Mouse (Mus musculus): Measurements from ENCODE around the gene Prss46. TPM values are rescaled to one million over a fixed set of nuclear protein-coding genes. Genes with fewer than 3 reads are reported as not detected.

The Prss46 gene
- total RNA-seq, 1 experiment: 2.8 TPM

DNA sequence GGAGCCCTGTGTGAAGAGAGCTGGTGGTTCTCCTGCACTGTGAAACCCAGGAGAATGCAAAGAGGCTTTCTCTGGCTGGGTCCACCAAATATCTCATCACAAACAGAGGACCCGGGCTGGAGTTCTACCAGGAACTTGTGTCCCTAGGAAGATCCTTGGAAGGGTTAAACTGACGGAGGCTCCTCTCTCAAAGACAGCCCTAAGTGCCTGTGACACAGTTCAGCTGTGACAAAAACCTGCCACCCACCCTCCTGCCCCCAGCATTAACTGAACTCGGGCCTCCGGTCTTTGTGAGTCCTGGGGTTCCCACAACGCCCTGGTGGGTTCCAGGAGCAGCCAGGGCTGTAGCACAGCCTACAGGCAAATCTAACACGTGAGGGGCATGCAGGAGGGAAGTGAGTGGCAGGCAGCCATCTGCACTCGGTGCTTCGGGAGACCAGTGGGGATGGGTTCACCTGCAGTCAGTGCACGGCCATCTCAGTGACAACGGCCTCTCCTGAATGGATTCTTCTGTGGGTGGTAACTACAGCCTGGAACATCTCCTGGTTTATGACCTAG, 55.2 kb downstream of the Prss46 start:
- peaks cover 0 to 8% of the 10 kb centered on the region in 2 experiments; a peak in 1 of 4 replicates for H3K4me1 ChIP-seq (ENCODE audit: control insufficient read depth in 2 of 2, insufficient read depth in 2 of 2, low read length in 2 of 2, poor library complexity in 1 of 2)
- TF ChIP-seq ZNF384 (IDR thresholded peaks at IDR 0.05; ENCODE audit: low read depth, low read length) (no peak), HCFC1 (IDR thresholded peaks at IDR 0.05; ENCODE audit: borderline replicate concordance, insufficient read depth, low read length) (no peak), ZC3H11A (IDR thresholded peaks at IDR 0.05; ENCODE audit: borderline replicate concordance, low read depth, low read length) (no peak), MAFK (IDR thresholded peaks at IDR 0.05; ENCODE audit: insufficient read depth, low read depth, low read length) (no peak), CHD2 (IDR thresholded peaks at IDR 0.05; ENCODE audit: low read depth, low read length) (no peak)
- no peaks in the 10 kb centered on the region for H3K9me3 ChIP-seq (ENCODE audit: control insufficient read depth, insufficient read depth, low read depth, low read length)
- no peak overlapping the region for H3K9ac ChIP-seq (ENCODE audit: insufficient read depth, low read depth, low read length, poor library complexity, severe bottlenecking)
- DNase-seq (ENCODE audit: low read depth, low spot score): no peak
- peaks cover 18% of the 10 kb centered on the region; the same call in 1 of the 2 replicates for H3K36me3 ChIP-seq (ENCODE audit: control insufficient read depth, insufficient read depth, low read length, poor library complexity, severe bottlenecking)
- H3K4me3 ChIP-seq (ENCODE audit: insufficient read depth in 1 of 2, low read depth in 1 of 2, low read length in 2 of 2, poor library complexity in 1 of 2, severe bottlenecking in 1 of 2): no peak overlapping the region
- in situ Hi-C loops (cut with MboI; ENCODE audit: low sequenced_read_pairs in 2 of 2, unreplicated experiment in 2 of 2): no loop called here
- H3K27ac ChIP-seq (ENCODE audit: insufficient read depth, low read depth, low read length, poor library complexity, severe bottlenecking): no peak overlapping the region

DNA sequence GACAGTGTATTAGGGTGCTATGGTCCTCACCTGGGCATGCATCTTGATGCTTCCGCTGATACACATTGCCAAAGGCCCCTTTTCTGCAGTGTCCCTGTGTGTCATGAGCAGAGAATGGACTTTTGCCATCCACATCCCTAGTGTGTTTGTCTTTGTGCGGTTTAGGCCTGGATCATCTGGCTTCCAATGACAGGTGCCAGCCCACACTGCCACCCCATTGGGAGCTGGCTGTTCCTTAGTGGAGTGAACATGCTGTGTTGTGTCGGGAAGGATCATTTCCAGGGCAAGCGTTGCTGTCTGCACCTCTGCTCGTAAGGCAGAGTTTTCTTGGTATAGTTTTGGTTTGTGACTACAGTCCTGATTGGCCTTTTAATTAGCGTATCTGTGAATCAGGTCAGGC, 56.9 kb downstream of the Prss46 start:
- H3K4me1 ChIP-seq (ENCODE audit: control insufficient read depth in 2 of 2, insufficient read depth in 2 of 2, low read length in 2 of 2, poor library complexity in 1 of 2): peaks cover 0 to 2% of the 10 kb centered on the region in 2 experiments; a peak in 1 of 4 replicates
- no peak overlapping the region for H3K9ac ChIP-seq (ENCODE audit: insufficient read depth, low read depth, low read length, poor library complexity, severe bottlenecking)
- in situ Hi-C loops (cut with MboI; ENCODE audit: low sequenced_read_pairs in 2 of 2, unreplicated experiment in 2 of 2): no loop called here

DNA sequence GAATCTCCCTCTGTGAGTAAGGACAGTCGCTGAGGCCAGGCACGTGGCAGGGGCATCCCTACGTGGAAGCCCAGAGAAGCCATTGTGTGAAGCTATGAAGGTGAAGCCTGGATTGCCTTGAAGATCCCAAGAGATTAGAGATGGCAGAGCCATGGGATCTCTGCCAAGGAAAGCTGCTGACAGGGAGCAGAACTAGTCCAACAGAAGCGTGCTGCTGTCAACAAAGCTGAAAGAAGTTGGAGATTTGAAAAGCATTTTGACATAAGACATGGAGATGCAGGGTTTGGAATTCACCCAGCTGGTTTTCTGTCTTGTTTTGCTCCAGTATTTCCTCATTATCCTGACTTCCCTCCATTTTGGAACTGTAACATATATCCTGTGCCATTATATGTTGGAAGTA, 58.0 kb downstream of the Prss46 start:
- H3K27ac ChIP-seq (ENCODE audit: insufficient read depth, low read depth, low read length, poor library complexity, severe bottlenecking): no peak overlapping the region
- no peak for TF ChIP-seq ZNF384 (IDR thresholded peaks at IDR 0.05; ENCODE audit: low read depth, low read length)
- no peak for TF ChIP-seq CHD2 (IDR thresholded peaks at IDR 0.05; ENCODE audit: low read depth, low read length)
- TF ChIP-seq HCFC1 (IDR thresholded peaks at IDR 0.05; ENCODE audit: borderline replicate concordance, insufficient read depth, low read length): no peak
- TF ChIP-seq MAFK (IDR thresholded peaks at IDR 0.05; ENCODE audit: insufficient read depth, low read depth, low read length): no peak
- TF ChIP-seq ZC3H11A (IDR thresholded peaks at IDR 0.05; ENCODE audit: borderline replicate concordance, low read depth, low read length): no peak
- H3K36me3 ChIP-seq (ENCODE audit: control insufficient read depth, insufficient read depth, low read length, poor library complexity, severe bottlenecking): peaks cover 18% of the 10 kb centered on the region; the same call in 1 of the 2 replicates
- in situ Hi-C loops (cut with MboI; ENCODE audit: low sequenced_read_pairs in 2 of 2, unreplicated experiment in 2 of 2): no loop called here
- no peak overlapping the region for H3K4me3 ChIP-seq (ENCODE audit: insufficient read depth in 1 of 2, low read depth in 1 of 2, low read length in 2 of 2, poor library complexity in 1 of 2, severe bottlenecking in 1 of 2)
- no peaks in the 10 kb centered on the region; the same call in 1 of the 2 replicates for H3K9me3 ChIP-seq (ENCODE audit: control insufficient read depth, insufficient read depth, low read depth, low read length)
- no peaks in the 10 kb centered on the region for H3K4me1 ChIP-seq (ENCODE audit: control insufficient read depth in 2 of 2, insufficient read depth in 2 of 2, low read length in 2 of 2, poor library complexity in 1 of 2)
- DNase-seq (ENCODE audit: low read depth, low spot score): no peak
- H3K9ac ChIP-seq (ENCODE audit: insufficient read depth, low read depth, low read length, poor library complexity, severe bottlenecking): no peak overlapping the region

More for the DNA sequence above, 56.9 kb downstream of the Prss46 start:
- DNase-seq (ENCODE audit: low read depth, low spot score): no peak
- Histone ChIP-seq H3K27ac (ENCODE audit: insufficient read depth, low read depth, low read length, poor library complexity, severe bottlenecking) (no peak overlapping the region), H3K9me3 (ENCODE audit: control insufficient read depth, insufficient read depth, low read depth, low read length) (no peaks in the 10 kb centered on the region), H3K36me3 (ENCODE audit: control insufficient read depth, insufficient read depth, low read length, poor library complexity, severe bottlenecking) (peaks cover 18% of the 10 kb centered on the region; the same call in 1 of the 2 replicates), H3K4me3 (ENCODE audit: insufficient read depth in 1 of 2, low read depth in 1 of 2, low read length in 2 of 2, poor library complexity in 1 of 2, severe bottlenecking in 1 of 2) (no peak overlapping the region)
- no peak for TF ChIP-seq MAFK (IDR thresholded peaks at IDR 0.05; ENCODE audit: insufficient read depth, low read depth, low read length)
- TF ChIP-seq ZNF384 (IDR thresholded peaks at IDR 0.05; ENCODE audit: low read depth, low read length): no peak
- no peak for TF ChIP-seq HCFC1 (IDR thresholded peaks at IDR 0.05; ENCODE audit: borderline replicate concordance, insufficient read depth, low read length)
- no peak for TF ChIP-seq CHD2 (IDR thresholded peaks at IDR 0.05; ENCODE audit: low read depth, low read length)
- TF ChIP-seq ZC3H11A (IDR thresholded peaks at IDR 0.05; ENCODE audit: borderline replicate concordance, low read depth, low read length): no peak

Other genes with a start within 250 kb of the Prss46 start
- 65.5 and 83.8 TPM in 2 replicates for gene Nradd, start 220.1 kb upstream of the Prss46 start, total RNA-seq (2012; rRNA removed)
- gene Nbeal2, start 190.3 kb upstream of the Prss46 start, total RNA-seq (2012; rRNA removed): 13.6 and 24.1 TPM in 2 replicates
- gene Ccdc12, start 188.0 kb upstream of the Prss46 start, total RNA-seq (2012; rRNA removed): 79.9 and 82.2 TPM in 2 replicates
- 0.48 and 0.89 TPM in 2 replicates for gene Myl3, start 102.6 kb upstream of the Prss46 start, total RNA-seq (2012; rRNA removed)
- 3.2 and 6.8 TPM in 2 replicates for gene Pth1r, start 97.4 kb upstream of the Prss46 start, total RNA-seq (2012; rRNA removed)
- gene Prss42, start 46.3 kb upstream of the Prss46 start, total RNA-seq (2012; rRNA removed): 7.5 and 14.8 TPM in 2 replicates
- gene Prss44, start 30.5 kb upstream of the Prss46 start, total RNA-seq (2012; rRNA removed): 1.5 and 2.2 TPM in 2 replicates
- gene Prss43, start 17.8 kb upstream of the Prss46 start, total RNA-seq (2012; rRNA removed): 0.09 TPM in 1 of 2 replicates, not detected in the other
- 0.26 and 0.54 TPM in 2 replicates for gene Prss45, start 9.9 kb upstream of the Prss46 start, total RNA-seq (2012; rRNA removed)
- gene Prss50, start 13.5 kb downstream of the Prss46 start, total RNA-seq (2012; rRNA removed): 50.2 and 69.3 TPM in 2 replicates
- 13.0 and 35.0 TPM in 2 replicates for gene Als2cl, start 35.4 kb downstream of the Prss46 start, total RNA-seq (2012; rRNA removed)
- gene Tmie, start 35.6 kb downstream of the Prss46 start, total RNA-seq (2012; rRNA removed): 0.67 and 0.79 TPM in 2 replicates
- 1.0 TPM in 1 of 2 replicates, not detected in the other for gene Fam240a, start 72.4 kb downstream of the Prss46 start, total RNA-seq (2012; rRNA removed)
- 904 and 1,760 TPM in 2 replicates for gene Tdgf1, start 101.7 kb downstream of the Prss46 start, total RNA-seq (2012; rRNA removed)
- 20.2 and 20.8 TPM in 2 replicates for gene Lrrc2, start 107.0 kb downstream of the Prss46 start, total RNA-seq (2012; rRNA removed)
- 0.62 and 1.1 TPM in 2 replicates for gene Rtp3, start 146.1 kb downstream of the Prss46 start, total RNA-seq (2012; rRNA removed)
- 0.48 TPM in 1 of 2 replicates, not detected in the other for gene Ltf, start 174.8 kb downstream of the Prss46 start, total RNA-seq (2012; rRNA removed)
- gene Ccrl2, start 213.0 kb downstream of the Prss46 start, total RNA-seq (2012; rRNA removed): 0.26 and 0.40 TPM in 2 replicates